Mouse (Mus musculus) frontal cortex, postnatal 10 days (tissue): Measurements from ENCODE around the gene Appl2.
"Not testable (repeated sequence)": the region's sequence is repeated elsewhere in the genome, so short reads cannot be mapped to it uniquely, and the experiment has no call there.

Experiments used
- DNase-seq, 2 experiments: peaks; one replicate each; pipeline ENCODE4 v3.0.0; 2022; ENCODE audit warnings: low spot score in 2 of 2, mixed read lengths in 1 of 2

Appl2 gene

DNA sequence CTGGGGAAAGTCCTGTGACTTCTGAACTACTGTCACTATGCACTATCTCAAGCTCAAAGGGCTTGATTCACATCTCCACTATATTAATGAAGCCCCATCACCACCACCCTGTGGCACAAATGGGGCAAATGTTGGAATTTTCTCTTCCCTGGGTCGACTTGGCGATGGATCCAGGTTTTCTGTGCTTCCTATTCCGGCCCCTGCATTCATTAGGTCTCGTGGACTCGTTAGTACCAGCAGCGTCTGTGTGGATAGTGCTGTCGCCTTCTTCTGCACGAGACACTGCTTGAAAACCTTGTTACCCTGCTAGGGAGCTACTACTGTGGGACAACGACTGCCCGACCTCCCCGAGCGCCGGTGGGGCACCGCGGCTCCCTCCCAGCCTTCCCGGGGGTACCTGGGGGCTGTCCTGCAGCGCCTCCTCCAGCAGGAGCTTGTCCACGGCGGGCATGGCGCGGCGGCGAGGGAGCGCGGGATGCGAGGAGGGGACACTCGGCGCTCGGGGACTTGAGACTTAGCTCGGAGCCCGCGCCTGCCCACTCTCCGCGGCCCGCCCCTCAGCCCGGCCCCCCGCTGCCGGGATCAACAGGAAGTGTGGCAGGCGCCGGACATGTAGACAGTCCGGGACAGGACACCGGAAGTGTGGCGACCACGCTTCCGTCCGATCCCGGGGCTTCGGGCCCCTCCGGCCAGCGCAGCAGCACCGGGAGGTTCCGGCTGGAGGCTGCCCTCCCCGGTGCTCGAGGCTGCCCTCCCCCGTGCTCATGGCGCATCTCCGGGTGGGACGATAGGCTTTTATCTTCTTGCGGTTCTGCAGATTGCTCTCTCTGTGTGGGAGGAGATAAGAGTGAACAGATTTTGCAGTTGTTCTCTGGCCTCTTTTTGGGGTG lies at the start of gene Appl2:
TSS of gene Appl2 (minus strand) at position 608 of the 890 bp plus-strand sequence.
- peak; percentile 90 for DNase-seq

DNA sequence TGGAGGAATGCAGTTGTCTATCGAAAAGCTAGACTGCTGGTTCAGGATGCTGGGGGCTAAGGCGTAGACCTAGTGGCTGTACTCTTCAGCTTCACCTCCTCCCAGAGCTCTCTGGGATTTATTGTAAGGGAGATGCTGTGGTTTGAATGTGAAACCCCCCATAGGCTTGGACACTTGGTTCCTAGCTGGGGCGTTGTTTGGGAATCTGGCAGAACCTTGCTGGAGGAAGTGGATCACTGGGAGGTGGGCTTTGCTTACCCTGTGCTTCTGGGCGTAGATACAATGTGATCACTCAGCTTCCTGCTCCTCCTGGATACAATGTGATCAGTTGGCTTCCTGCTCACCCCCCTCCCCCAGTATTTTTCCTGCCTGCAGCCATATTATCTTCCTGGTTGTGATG lies 47.7 kb upstream of the Appl2 start:
- no peak for DNase-seq

DNA sequence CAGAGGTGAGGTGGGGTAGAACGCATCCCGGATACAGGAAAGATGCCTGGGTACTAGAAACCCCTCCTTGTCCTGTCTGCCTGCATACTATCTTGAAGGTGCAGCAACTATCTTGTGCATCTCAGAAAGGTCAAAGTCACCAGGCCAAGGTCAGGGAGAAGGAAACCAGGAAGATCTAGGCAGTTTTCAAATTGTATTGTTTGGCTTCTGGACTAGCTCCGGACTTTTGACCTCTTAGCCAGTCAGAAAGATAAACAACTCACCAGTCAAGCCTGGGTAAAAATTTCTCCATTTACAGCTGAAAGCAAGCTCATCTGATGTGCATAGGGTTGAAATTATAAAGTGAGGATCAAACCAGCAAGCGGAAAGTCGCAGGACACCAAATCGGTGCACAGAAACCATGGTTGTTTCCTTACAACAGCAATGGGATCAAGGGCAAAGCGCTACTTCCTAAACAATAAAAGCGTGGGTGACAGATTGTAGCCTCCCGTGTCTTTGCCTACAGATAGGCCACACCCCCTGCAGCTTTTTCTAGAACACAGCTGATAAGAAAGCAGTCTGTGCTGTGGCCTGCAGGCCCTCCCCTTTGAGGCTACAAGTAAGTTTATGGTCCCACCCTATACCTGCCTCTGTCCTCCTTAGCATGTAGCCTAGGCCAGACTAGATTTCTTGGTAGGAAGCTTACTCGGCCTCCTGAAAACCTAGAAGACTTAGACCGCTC lies 43.8 kb upstream of the Appl2 start:
- no peak for DNase-seq

DNA sequence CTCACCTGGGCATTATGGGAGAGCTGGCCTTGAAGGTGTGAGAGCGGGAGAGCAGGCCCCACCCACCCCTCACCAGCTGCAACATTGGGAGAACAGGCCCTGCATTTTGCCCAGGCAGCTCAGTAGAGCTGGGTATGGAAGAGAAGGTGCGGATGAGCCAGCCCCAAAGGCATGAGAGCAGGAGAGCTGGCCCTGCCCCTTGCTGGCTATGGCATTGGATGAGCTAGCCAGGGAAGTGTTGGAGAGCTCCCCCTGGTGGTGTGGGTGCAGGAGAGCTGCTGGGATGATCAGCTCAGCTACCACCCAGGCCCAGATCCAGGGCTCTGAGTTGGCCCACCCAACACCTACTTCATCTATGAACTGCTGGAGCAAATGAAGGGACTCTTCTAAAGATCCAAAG lies 39.7 kb upstream of the Appl2 start:
- DNase-seq = no peak

DNA sequence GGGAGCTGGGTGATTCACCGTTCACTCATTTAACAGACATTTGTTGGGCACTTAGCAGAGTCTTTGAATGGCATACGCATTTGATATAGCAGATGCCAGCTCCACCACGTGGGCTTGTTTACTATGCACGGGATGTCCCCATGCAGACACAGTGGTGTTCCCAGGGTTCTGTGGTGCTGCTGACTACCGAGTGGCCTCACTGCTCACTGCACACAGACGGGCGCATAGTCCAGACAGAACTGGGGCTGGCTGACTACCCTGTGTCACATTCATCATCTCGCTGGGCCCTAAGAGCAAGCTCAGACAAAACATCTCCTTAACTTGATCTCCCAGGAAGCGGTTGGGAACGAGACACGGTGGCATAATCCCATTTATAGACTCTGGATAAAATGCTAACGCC lies 32.8 kb upstream of the Appl2 start:
- no peak for DNase-seq

DNA sequence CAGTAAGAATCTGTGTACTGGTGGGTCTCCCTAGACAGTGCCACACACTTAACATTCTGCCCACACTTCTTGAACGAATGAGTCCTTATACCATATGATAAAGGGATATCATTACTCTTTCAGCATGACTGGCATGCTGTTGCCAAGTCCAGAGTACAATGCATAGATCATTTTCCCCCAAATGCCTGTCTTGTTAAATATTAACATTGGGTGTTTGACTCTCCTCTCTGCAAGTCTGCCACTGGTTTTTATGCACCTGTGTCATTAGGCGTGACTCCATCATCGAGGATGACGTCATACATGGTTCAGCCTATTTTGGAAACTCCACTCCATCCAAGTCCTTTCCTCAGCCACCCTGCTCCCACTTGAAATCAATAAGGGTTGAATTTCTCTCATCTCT lies 18.0 kb upstream of the Appl2 start:
- no peak for DNase-seq

DNA sequence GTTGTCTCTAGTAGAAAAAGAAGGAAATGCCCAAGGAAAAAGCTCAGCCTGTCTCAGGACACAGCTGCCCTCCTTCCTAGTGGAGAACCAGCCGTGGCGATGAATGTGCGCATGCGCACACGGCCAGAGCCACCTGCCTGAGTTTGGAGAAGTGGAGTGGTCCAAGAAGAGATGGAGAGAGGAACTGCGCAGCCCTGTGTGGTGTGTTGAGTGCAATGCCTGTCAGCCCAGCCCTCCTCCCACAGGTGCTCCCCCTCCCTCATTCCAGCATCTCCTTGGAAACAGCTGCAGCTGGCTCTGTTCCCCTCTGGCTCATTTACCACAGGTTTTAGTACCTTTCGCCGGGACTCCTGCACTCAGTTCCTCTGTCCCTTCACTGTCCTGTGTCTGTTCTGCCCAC lies 13.4 kb upstream of the Appl2 start:
- no peak for DNase-seq

DNA sequence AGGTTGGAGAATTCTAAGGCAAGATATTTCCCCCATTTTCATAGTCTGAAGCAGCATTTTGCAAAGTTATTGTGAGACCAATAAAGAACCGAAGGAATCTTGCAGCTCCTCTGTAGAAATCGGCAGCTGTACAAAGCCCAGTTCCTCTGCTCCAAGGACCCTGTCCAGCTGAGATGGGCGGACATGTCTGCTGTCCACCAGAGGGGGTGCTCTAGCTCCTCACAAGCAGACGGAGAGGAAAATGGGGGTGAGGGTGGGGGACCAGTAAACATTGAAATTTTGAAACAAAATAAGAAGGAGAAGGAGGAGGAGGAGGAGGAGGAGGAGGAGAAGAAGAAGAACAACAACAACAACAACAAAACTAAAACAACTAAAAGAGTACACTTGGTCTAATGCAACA lies 12.1 kb upstream of the Appl2 start:
- DNase-seq = no peak

DNA sequence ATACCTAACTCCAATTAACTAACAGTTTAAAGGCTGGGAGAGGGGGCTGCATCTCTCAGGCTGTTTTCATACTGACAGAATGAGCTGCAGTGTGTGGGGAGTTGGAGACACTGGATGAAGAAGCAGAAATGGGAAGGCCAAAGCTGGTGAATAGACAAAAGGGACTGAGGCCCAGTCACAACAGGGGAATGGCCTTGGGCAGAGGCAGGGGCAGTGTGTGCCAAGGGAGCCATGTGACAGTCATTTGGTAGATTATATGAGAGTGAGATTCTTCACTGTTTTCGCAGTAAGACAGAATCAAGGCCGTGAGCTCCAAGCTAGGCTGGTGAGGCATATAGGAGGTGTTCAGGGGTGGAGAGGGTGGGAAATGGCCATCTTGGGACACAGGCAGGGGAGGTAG lies 6.1 kb upstream of the Appl2 start:
- DNase-seq = no peak

DNA sequence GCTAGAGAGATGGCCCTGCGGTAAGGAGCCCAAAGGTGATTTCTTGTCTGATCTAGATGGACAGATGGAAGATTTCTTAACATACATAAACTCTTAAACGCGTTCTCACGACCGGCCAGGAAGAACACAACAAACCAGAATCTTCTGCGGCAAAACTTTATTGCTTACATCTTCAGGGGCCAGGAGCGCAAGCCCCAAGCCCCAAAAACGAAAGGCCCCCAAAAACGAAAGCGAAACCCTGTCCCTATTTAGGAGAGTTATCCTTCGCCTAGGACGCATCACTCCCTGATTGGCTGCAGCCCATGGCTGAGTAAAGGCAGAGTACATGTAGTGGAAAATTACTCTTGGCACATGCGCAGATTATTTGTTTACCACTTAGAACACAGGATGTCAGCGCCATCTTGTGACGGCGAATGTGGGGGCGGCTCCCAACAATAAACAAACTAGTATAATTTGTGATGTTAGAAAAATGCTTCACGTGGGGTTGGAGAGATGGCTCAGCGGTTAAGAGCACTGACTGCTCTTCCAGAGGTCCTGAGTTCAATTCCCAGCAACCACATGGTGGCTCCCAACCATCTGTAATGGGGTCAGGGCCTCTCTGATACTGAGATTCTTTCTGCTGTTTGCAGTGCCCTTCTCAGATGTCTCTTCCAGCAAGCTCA lies 3.8 kb upstream of the Appl2 start:
- DNase-seq = not testable (repeated sequence)

DNA sequence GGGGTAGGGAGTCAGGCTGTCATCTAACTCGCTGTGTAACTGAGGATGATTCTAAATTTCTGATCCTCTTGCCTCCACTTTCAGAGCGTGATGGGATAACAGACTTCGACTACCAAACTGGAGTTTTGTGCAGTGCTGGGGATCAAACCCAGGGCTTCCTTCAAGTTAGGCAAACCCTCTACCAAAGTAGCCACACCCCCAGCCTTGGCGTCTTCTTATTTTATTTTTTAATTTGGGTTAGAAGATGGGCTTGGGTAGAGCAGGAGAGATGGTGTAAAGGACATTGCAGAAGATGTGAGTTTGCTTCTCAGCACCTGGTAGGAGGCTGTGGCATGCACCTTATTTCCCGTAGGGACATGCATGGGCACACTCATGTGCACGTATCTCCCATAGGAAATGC lies 499 bp upstream of the Appl2 start:
- DNase-seq = no peak

DNA sequence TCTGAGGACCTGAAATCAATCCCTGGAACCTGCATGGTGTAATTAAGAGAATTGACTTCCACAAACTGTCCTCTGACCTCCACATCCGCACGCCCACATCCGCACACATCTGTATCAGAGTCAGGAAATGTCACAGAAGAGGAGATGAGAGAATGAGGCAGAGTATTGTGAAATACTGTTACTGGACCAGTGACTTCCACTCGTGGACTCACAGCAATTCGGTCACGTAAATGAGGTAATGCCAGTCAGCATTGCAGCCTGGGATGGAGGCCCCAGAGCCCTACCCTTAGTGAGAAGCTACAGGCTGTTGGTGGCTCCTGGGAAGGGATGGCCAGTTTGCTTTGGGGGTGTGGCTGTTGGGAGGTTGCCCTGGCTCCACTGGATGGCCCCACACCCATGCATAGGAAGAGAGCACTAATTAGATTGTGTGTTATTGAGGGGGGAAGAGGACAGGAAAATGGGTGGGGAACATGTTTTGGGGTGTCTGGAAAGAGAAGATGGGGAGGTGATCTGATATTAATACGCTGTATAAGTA lies 2.1 kb downstream of the Appl2 start:
- DNase-seq = no peak

DNA sequence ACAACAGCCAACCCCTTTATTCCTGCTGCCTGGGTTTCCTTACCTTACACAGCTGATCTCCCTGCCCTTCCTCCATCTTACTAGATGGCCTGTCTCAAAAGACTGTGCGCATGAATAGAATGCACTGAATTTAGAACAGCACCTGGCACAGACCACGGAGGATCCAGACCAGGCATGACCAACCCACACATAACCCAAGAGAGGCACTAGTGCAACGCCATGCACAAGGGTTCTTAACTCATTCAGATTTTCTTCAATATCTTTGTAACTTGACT lies 2.9 kb downstream of the Appl2 start:
- DNase-seq = no peak

DNA sequence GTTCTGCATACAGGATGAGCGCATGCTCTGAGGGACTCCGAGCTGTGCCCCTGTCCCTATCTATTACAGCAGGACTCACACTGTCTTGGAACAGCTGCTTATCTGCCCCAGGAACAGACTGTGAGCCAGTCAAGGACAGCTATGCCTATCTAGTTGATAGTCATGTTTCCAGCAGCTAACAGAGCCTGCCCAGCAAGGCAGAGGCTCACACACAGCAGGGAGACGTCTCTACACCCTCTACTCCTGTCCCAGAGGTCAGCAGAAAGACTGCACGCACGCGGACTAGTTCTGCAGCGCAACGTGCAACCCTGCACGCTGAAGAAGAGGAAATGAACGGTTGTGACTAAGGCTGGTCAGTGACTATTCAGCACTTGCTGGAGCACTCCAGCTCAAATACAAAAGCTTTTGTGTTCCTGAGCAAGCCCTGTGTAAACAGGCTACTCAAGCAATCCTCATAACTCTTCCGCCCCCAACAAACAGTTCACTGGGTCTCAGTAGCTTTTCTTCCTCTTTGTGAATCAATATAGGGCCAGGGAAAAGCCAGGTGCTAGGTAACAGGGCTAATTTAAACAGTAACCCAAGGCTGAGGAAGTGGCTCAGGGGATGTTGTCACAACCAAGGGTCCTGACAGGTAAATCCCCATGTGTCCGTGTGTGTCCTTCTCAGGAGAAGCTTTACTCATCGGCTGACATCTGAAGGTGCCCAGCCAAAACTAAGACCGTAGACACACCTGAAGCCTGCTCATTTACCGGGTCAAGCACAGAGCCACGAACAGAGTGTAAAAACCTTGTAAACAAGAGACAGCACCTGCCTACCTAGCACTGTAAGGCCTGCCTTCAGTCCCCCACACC lies 3.4 kb downstream of the Appl2 start:
- DNase-seq = no peak

DNA sequence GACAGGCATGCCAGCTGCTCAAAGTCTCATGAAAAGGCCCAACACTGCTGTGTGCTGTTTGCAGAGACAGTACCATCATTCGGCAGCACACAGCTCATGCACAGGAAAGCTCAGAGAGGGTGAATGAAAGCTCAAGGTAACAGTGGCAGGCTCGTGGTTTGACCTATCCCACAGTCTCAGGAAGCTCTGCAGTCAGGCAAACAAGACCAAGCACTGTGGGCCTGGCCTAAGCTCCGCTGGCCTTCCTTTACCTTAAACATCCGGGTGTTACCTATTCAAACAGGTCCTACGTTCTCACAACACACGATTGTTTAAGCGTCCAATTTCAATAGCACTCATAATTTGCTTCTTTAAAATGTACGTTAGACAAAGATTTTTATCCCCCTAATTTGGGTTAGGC lies 4.4 kb downstream of the Appl2 start:
- DNase-seq = no peak

DNA sequence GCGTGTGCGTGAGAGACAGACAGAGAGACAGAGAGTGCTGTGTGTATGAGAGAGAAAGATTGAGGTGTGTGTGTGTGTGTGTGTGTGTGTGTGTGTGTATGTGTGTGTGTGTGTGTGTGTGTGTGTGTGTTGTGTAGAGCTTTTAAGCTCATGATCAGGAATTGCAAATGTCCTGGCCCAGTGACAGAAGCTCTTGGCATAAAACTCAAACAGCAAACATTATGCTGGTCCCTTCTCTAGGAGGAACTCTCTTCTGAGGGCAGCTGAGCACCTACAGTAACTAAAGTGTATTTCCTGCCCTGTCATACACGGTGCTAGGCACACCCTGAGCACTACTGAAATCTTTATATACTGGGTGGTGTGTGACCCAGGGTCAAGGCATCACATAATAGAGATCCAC lies 6.9 kb downstream of the Appl2 start:
- DNase-seq = no peak

DNA sequence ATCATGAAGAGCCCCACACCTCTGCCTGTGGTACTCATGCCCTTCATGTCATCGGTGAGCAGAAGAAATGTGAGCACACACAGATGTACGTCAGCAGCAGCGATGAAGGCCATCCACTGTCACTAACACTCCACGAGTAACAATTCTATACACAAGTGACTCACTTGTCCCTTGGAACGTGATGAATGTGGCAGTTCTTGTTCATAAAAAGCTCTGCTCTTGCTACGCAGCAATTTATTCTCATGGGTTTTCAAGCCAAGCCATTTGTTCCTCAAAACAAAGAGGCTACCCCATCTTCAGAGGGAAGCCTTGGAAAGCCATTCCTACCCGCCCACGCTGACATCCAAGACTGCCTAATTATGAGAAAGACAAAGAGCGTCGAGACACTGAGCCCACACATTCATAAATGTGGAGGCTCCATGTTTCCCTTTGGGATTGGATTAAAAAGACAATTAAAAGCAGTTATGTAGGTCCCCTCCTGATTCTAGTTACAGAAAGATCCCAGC lies 8.6 kb downstream of the Appl2 start:
- no peak for DNase-seq

DNA sequence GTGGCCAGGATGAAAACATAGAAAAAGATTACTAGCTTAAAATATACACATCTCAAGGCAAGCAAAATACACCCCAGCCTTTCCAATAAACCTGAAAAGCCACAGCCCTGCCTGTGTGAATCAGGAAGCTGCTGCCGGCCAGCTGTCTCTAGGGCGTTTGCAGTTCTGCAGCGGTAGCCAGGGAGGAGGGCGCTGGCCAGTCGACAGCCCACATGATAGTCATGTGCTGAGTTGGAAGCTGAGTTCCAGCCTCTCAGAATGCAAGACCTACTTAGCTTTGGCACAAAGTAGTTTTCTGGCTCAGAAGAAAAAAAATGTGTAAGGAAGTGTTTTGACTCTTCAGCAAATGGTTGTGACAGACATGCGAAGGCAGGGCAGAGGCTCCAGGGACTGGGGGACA lies 11.2 kb downstream of the Appl2 start:
- DNase-seq = peak; percentile 58 to 72

DNA sequence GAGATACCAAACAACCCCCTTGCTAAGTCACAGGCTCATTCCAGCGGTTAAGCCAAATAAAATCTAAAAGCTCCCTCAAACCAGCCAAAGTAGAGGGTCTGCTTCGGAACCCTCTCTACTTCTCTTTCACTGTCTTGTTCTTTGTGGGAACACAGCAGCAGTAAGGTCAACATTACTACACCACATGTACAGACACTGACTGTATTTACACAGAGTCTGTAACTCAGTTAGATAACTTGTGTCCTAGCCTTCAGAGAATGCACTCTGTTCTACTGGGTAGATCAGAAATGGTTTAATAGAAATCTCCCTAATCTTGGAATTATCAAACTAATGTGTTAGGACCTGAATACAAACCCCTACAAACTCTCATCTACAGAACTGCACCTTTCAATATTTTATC lies 12.3 kb downstream of the Appl2 start:
- DNase-seq = no peak

DNA sequence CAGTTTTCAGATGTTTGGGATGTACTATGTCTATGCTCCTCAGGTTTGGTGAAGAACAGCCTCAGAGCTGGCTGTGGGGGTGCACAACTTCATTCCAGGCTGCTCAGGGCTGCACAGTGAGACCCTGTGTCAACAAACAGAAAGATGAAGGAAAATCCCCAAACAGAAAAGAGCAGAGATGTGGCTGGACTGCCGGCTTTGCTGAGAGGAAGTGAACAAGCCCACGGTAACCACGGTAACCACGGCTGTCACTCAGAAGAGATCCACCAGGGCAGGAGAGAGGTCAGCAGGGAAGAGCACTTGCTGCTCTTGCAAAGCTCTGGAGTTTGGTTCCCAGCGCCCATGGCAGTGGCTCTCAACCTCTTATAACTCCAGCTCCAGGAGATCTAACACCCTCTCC lies 14.1 kb downstream of the Appl2 start:
- DNase-seq = no peak

DNA sequence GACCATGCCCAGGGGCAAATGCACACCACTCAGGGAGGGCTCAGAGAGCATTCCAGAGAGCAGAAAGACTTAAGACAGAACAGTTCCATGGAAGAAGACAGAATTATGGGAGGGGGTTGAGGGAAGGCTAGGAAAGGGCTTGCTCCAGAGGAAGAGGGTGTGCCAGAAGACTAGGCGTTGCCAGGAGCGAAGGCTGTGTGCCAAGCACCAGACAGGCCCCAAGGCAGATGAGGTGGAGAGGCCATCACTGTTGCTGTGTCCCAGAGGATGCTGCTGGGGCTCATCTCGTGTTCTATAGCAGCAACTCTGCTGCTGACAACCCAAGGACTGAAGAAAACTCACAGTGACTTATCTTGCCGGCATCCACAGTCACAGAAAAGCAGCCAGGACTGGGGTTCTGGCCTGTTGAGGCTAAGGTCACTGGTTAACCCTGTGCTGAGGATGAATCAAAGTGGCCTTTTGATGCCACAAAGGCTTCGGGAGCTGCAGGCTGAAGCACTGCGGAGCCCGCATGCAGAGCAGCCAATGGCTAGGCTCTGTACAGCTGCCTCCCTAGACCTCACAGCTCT lies 15.6 kb downstream of the Appl2 start:
- DNase-seq = no peak
